10 mouse cellular contexts compared by ENCODE assay signal in genomic region chr2:131770852-131771251, GRCm38 (mm10).
A peak's percentile ranks its signal among the peaks of the same experiment; 100 is the strongest.
DNase-seq lines count a peak whose midpoint lies in the region; ATAC-seq and TF ChIP-seq lines count a peak whose summit lies in the region.
"Had no signal": no experiment of that assay in that cellular context is flagged by ENCODE, and none has a peak within 500 bp of the region (broad histone marks: within the 10 kb centered on the region; RNA-seq: fewer than 3 reads in every experiment).

No protein-coding gene starts in this region.

- WGBS in hindbrain, embryonic 11.5 days, result 57% methylated on average over 5 of the region's 5 CpGs
- WGBS in hindbrain, embryonic 12.5 days, result 59% methylated on average over 5 of the region's 5 CpGs

- H3K9me3 ChIP-seq in hindbrain, embryonic 11.5 days (ENCODE audit: control insufficient read depth, low read length), result no peaks in the 10 kb centered on the region
- H3K9me3 ChIP-seq in hindbrain, embryonic 12.5 days (replicated peaks), result no peaks in the 10 kb centered on the region
- H3K9me3 ChIP-seq in G1E (replicated peaks), result no peaks in the 10 kb centered on the region

- peak; percentile 66 for DNase-seq in hindbrain, embryonic 11.5 days (ENCODE audit: low spot score)
- DNase-seq in G1E (ENCODE audit: low spot score), result peak; percentile 5
- DNase-seq in c-Kit-positive CD71-negative TER-119-negative erythroid progenitor cells, embryonic 14.5 days (ENCODE audit: low read depth), result peak; percentile 17
- DNase-seq in heart, postnatal 36 days, result peak; percentile 24 to 44
- DNase-seq in left cerebral cortex, adult 2 months (ENCODE audit: extremely low spot score in 1 of 2, low spot score in 2 of 2), result peak; percentile 50 to 66
- DNase-seq in right cerebral cortex, postnatal 10 days (ENCODE audit: low spot score in 2 of 2), result peak; percentile 49 to 58

- no peak overlapping the region for H3K27ac ChIP-seq in hindbrain, embryonic 11.5 days (ENCODE audit: low read depth, low read length)
- H3K27ac ChIP-seq in hindbrain, embryonic 12.5 days, result no peak overlapping the region
- no peak overlapping the region for H3K27ac ChIP-seq in left cerebral cortex, adult 2 months

- H3K9ac ChIP-seq in hindbrain, embryonic 11.5 days (ENCODE audit: low read depth, low read length), result no peak overlapping the region
- no peak overlapping the region for H3K9ac ChIP-seq in hindbrain, embryonic 12.5 days

- H3K4me2 ChIP-seq in hindbrain, embryonic 11.5 days (replicated peaks; ENCODE audit: low read depth, low read length), result no peak overlapping the region
- no peak overlapping the region for H3K4me2 ChIP-seq in hindbrain, embryonic 12.5 days (replicated peaks)

- H3K4me3 ChIP-seq in hindbrain, embryonic 11.5 days (ENCODE audit: low read depth, low read length), result no peak overlapping the region
- H3K4me3 ChIP-seq in hindbrain, embryonic 12.5 days, result no peak overlapping the region
- H3K4me3 ChIP-seq in G1E (ENCODE audit: low read depth, low read length), result no peak overlapping the region
- no peak overlapping the region for H3K4me3 ChIP-seq in left cerebral cortex, adult 2 months
- H3K4me3 ChIP-seq: erythroblast, embryonic 14.5 days; megakaryocyte, embryonic 14.5 days had no signal

- H3K27me3 ChIP-seq in hindbrain, embryonic 11.5 days (ENCODE audit: control insufficient read depth, insufficient read depth, low read length), result no peaks in the 10 kb centered on the region
- H3K27me3 ChIP-seq in hindbrain, embryonic 12.5 days, result no peaks in the 10 kb centered on the region
- H3K27me3 ChIP-seq in G1E (ENCODE audit: insufficient read depth, low read length), result peaks cover 3% of the 10 kb centered on the region; the same call in 1 of the 2 replicates

- peak; percentile 75; the same call in 1 of the 2 replicates for TF ChIP-seq CTCF in G1E (IDR thresholded peaks at IDR 0.05; ENCODE audit: low read depth, low read length)
- TF ChIP-seq CTCF in left cerebral cortex, adult 2 months (IDR thresholded peaks at IDR 0.05), result peak; percentile 86

- intact Hi-C loops in heart, postnatal 36 days (cut with DNase I), result loop anchor here (1.0 to 5.0 kb wide), 3 partner anchors 41 to 226 kb away; partner anchors contain the start of gene Adra1d
- intact Hi-C loops in left cerebral cortex, adult 2 months (cut with DNase I), result loop anchor here (1.0 to 5.0 kb wide), 3 partner anchors 41 to 226 kb away; no protein-coding TSS in a partner anchor

- H3K36me3 ChIP-seq in hindbrain, embryonic 11.5 days (ENCODE audit: control insufficient read depth, insufficient read depth, low read length), result no peaks in the 10 kb centered on the region
- no peaks in the 10 kb centered on the region for H3K36me3 ChIP-seq in hindbrain, embryonic 12.5 days
- H3K36me3 ChIP-seq in G1E (replicated peaks), result no peaks in the 10 kb centered on the region

- no peak for ATAC-seq in hindbrain, embryonic 11.5 days (ENCODE audit: low FRiP score)
- ATAC-seq in hindbrain, embryonic 12.5 days (ENCODE audit: low FRiP score), result no peak
- ATAC-seq in G1E (ENCODE audit: extremely low read depth, insufficient number of reproducible peaks, low FRiP score, poor library complexity, severe bottlenecking), result no peak
- no peak for ATAC-seq in monocyte, adult 5-6 weeks (replicated peaks; ENCODE audit: insufficient number of reproducible peaks, low FRiP score, low TSS enrichment, poor library complexity, severe bottlenecking)

- H3K4me1 ChIP-seq in hindbrain, embryonic 11.5 days (replicated peaks; ENCODE audit: control insufficient read depth, insufficient read depth, low read length), result no peaks in the 10 kb centered on the region
- no peaks in the 10 kb centered on the region for H3K4me1 ChIP-seq in hindbrain, embryonic 12.5 days
- no peaks in the 10 kb centered on the region for H3K4me1 ChIP-seq in G1E (ENCODE audit: insufficient read depth, low read depth, low read length)
- H3K4me1 ChIP-seq: megakaryocyte, embryonic 14.5 days had no signal

Comparison
In these comparisons a context has a peak if more than half of its experiments do, and no peak if none do; other contexts are left out.
1. DNase-seq: peak in every context shown above with its lines; median percentile 66 in hindbrain, embryonic 11.5 days; 58 in left cerebral cortex, adult 2 months; 54 in right cerebral cortex, postnatal 10 days; 34 in heart, postnatal 36 days; 17 in c-Kit-positive CD71-negative TER-119-negative erythroid progenitor cells, embryonic 14.5 days; 5 in G1E.